Mouse (Mus musculus): ENCODE measurements around the gene Cyp4a10. TPM values are rescaled to one million over a fixed set of nuclear protein-coding genes. Genes with fewer than 3 reads are reported as not detected.
"Not testable (repeated sequence)": the region's sequence is repeated elsewhere in the genome, so short reads cannot be mapped to it uniquely, and the experiment has no call there.

The Cyp4a10 gene
- under 1 TPM; 0.14 to 0.42 TPM for total RNA-seq (2021)

DNA sequence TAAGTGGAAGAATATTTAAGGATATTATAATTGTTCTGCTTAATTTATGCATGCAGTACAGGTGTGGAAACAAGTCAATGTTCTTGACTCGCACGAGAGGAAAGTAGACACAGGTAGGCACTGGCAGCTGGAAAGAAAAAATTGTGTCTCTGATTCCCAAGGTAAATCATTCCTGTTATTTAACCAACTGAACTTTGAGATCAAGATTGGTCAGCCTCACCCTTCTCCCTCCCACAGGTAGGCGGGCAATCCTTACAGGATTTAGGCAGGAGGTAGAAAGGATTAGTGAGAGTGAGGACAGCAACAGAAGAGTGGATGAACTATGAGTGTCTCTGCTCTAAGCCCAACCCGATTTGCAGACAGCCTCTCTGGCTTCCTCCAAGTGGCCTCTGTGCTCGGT is at the start of gene Cyp4a10:
Cyp4a10 (plus strand) TSS at position 265 of the 400 bp plus-strand sequence.
- intact Hi-C loops (cut with DNase I); DNase-seq: not testable (repeated sequence)

- DNase-seq; intact Hi-C loops (cut with DNase I): not testable (repeated sequence)
These were observed 44.5 kb upstream of the Cyp4a10 start for GRCm38 (mm10) chr4:115473585-115473984.

GRCm38 (mm10) chr4:115476051-115476450 is 42.0 kb upstream of the Cyp4a10 start:
- peak; percentile 28 to 44 for DNase-seq
- intact Hi-C loops (cut with DNase I) = loop anchor here (5.0 kb wide), 1 partner anchor 171 kb away; the partner anchor contains the start of gene Cyp4b1

- no peak for DNase-seq
- intact Hi-C loops (cut with DNase I) = no loop called here
These were observed 36.9 kb upstream of the Cyp4a10 start for GRCm38 (mm10) chr4:115481006-115481652.

DNA sequence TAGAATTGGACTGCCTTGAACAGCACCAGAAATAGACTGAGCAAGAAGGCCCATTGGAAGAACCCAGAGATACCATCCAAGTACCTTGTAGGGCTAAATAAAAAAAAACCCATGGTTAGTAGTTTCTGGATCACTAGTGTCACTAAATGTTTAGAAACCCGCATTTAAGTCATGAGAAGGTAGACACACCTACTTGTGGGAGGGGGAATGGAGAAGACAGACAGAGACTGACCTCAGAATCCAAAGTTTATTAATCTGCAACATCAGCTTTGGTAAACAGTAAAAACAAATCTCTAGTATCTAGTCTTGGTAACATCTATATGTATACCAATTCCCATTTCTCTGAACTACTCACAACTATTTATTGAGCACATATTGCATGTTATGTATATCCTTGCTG is 22.1 kb upstream of the Cyp4a10 start, which contains the start of gene Cyp4a14:
Cyp4a14 (minus strand) TSS at position 142 of the 400 bp plus-strand sequence.
- no peak for DNase-seq
- intact Hi-C loops (cut with DNase I) = no loop called here

GRCm38 (mm10) chr4:115497466-115497865 is 20.6 kb upstream of the Cyp4a10 start:
- intact Hi-C loops (cut with DNase I) = no loop called here
- DNase-seq = no peak

- DNase-seq; intact Hi-C loops (cut with DNase I): not testable (repeated sequence)
These were observed 4.1 kb upstream of the Cyp4a10 start for GRCm38 (mm10) chr4:115513964-115514363.

DNA sequence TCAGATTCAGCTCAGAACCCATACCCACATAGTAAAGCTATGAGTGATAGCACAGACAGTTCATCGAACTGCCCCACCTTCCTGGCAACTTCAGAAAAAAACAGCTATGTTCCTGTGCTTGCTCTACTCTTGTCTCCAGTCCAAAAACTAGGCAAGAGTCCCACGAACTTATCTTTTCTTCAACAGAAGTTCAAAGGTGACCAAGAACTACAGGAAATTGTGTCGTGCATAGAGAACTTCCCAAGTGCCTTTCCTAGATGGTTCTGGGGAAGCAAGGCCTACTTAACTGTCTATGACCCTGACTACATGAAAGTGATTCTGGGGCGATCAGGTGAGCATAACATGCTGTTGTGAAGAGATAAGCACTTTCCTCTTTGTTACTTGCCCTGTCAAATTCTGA is 1.4 kb downstream of the Cyp4a10 start:
- intact Hi-C loops (cut with DNase I) = no loop called here
- DNase-seq = no peak

DNA sequence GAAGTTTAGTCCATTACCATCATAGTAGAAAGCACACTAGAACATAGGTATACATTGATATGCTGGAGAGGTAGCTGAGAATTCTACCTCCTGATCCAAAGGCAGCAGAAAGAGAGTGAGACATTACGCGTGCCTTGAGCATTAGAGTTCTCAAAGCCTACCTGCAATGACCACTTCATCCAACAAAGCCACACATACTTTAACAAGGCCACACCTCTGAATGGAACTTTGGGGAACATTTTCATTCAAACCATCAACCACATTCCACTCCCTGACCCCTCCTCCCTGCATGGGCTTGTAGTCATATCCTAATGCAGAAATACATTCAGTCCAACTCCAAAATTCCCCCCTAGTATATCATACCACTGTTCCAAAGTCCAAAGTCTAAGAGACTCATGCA is 3.7 kb downstream of the Cyp4a10 start:
- no peak for DNase-seq
- intact Hi-C loops (cut with DNase I) = no loop called here

GRCm38 (mm10) chr4:115545101-115545500 is 27.0 kb downstream of the Cyp4a10 start:
- intact Hi-C loops (cut with DNase I) = loop anchor here (10.0 kb wide), 1 partner anchor 160 kb away; no protein-coding TSS in a partner anchor
- no peak for DNase-seq

- peak; percentile 8 to 14 for DNase-seq
- intact Hi-C loops (cut with DNase I) = loop anchor here (10.0 kb wide), 1 partner anchor 159 kb away; no protein-coding TSS in a partner anchor
These were observed 28.2 kb downstream of the Cyp4a10 start for GRCm38 (mm10) chr4:115546141-115546828.

DNA sequence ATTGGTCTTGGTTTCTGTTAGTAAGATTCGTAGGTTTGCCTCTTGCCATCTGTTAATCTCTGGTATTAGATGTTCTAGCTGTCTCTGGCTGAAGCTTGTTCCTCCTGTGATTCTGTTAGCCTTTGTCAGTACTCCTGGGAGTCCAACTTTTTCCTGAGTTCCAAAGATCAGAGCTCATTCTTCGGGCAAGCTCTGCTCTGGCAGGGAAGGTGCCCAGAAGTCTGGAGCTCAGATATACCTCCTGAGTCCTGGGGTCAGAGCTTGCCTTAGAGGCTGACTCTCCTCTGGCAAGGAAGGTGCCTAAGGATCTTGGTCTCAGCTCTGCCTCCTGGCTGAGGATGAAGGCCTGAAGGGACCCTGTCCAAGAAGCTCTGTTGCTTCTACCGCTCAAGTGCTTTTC is 34.7 kb downstream of the Cyp4a10 start:
- DNase-seq = no peak
- intact Hi-C loops (cut with DNase I) = no loop called here

DNA sequence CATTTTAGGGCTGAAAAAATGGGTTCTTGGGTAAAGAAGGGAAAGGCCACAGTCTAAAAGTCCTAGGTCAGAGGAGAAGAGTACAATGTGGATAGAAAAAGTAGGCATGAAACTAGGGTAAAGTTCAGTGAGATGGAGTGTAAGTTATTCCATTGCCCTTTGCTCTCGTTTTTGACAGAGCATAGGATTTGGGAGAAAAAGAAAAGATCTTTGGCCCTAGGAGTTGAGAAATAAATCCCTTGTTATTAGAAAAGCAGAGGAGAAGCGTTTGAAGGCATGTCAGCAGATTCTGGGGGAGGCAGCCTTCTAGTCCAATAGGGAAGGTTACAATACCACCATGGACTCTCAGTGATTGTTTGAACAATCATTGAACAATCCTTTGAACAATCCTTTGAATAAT is 37.4 kb downstream of the Cyp4a10 start:
- intact Hi-C loops (cut with DNase I) = no loop called here
- no peak for DNase-seq

GRCm38 (mm10) chr4:115557861-115558561 is 39.9 kb downstream of the Cyp4a10 start:
- DNase-seq = no peak

GRCm38 (mm10) chr4:115561236-115561635 is 43.2 kb downstream of the Cyp4a10 start:
- intact Hi-C loops (cut with DNase I); DNase-seq: not testable (repeated sequence)

More at GRCm38 (mm10) chr4:115557861-115558561, 39.9 kb downstream of the Cyp4a10 start:
- intact Hi-C loops (cut with DNase I) = no loop called here

- no peak for DNase-seq
- intact Hi-C loops (cut with DNase I) = no loop called here
These were observed 45.3 kb downstream of the Cyp4a10 start, which contains the start of gene Cyp4a31 for GRCm38 (mm10) chr4:115563401-115563800. TSS of gene Cyp4a31 (plus strand) at chr4:115563649.

DNA sequence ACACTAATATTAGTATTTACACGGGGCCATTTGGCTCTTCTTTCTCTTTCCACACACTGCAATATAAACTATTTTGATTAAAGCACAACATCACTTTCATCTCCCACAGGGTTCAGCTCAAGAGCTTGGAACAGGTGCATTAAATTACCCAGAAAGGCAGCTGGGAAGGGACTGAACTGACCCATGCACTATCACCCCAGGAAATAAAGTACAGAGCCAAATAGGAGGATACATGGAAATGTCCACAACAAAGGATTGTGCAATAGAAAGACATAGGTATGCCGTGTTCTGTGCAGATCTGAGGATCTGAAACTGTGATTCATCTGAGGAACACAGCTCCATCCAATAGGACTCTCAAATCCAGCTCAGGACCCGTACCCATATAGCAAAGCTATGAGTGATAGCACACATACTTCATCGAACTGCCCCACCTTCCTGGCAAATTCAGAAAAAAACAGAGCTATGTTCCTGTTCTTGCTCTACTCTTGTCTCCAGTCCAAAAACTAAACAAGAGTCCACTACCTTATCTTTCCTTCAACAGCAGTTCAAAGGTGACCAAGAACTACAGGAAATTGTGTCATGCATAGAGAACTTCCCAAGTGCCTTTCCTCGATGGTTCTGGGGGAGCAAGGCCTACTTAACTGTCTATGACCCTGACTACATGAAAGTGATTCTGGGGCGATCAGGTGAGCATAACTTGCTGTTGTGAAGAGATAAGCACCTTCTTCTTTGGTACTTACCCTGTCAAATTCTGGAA is 46.6 kb downstream of the Cyp4a10 start:
- intact Hi-C loops (cut with DNase I); DNase-seq: not testable (repeated sequence)

DNA sequence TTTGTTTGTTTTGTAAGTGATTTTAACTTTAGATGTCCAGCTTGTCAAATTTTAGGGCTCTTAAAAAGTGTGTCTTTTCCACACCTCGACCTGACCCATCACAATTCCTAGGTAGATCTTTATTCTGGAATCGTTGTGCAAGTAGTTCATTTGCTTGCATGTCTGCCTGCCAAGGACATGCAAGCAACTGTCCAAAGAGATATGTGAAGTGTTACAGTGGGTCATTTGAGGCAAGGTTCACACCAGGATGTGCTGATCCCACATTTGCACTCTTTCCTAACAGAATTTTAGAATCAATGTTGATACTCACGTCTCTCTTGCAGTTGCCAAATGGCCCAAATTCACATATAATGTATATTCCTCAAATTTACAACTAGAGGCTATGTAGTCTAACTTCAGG is 57.2 kb downstream of the Cyp4a10 start:
- DNase-seq = no peak
- intact Hi-C loops (cut with DNase I) = no loop called here

DNA sequence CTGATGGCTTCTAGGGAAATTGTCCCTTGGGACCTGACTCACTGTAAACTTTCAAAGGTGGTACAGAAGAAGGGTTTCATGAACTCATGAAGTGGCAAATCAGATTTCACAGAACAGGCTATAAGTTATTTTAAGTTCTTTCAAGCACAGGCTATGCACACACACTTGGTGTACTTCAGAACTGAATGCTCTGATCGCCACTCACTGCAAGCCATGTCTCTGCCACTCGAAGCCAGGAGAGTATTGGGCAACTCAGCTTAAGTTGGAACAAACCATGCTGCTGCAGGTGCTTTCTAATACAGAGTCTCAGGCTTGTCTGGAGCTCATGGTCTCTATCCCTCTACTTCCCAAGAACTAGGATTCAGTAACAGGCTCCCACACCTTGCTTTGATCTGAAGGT is 57.7 kb downstream of the Cyp4a10 start:
- DNase-seq = no peak
- intact Hi-C loops (cut with DNase I) = no loop called here

DNA sequence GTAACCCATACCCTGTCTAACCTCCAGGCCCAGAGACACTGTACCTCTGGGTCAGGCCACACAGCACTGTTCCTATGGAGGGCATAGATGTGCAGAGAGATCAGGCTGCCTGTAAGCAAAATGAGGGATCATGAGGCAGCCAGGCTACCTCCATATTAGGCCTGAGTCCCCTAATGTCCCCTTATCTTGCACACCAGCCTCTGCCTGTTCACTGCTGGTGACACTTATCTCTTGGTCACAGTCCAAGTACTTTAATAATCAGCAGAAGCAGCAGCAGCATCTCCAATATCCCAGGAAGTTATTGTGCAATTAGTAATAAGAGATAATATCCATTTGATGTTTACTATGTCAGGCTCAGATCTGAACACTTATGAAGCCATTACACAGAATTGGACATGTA is 65.0 kb downstream of the Cyp4a10 start:
- no peak for DNase-seq
- intact Hi-C loops (cut with DNase I) = no loop called here

All from heart, postnatal 36 days (tissue).